Mouse (Mus musculus): ENCODE data around the gene Dna2. TPM values are rescaled to one million over a fixed set of nuclear protein-coding genes. Genes with fewer than 3 reads are reported as not detected.
A peak's percentile ranks its signal among the peaks of the same experiment; 100 is the strongest.

Dna2 gene
- total RNA-seq, 2 experiments from 2014 or later: 0.15 to 0.25 TPM

- no peak overlapping the region for H3K4me3 ChIP-seq
- TF ChIP-seq CTCF (IDR thresholded peaks at IDR 0.05): no peak
- no peak for DNase-seq
- intact Hi-C loops (cut with DNase I): loop anchor here (5.0 kb wide), 1 partner anchor 132 kb away; the partner anchor contains the start of gene Ccar1
- H3K27ac ChIP-seq: no peak overlapping the region
These were observed 22.7 kb upstream of the Dna2 start for GRCm38 (mm10) chr10:62924096-62924635.

DNA sequence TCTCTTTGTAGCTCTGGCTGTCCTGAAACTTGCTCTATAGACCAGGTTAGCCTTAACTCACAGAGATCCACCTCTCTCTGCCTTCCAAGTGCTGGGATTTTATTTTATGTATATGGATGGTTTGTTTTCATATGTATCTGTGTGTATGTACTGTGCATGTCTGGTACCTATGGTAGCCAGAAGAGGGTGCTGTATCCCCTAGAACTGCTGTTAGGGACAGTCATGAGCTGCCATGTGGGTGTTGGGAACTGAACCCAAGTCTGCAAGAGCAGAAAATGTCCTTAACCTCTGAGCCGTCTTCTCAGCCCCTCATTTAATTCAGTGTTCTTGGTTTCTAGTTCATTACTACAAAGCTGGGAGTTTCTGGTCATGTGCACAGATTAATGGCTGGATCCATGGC lies 14.4 kb upstream of the Dna2 start:
- Histone ChIP-seq H3K27ac (no peak overlapping the region), H3K4me3 (no peak overlapping the region)
- DNase-seq: no peak
- TF ChIP-seq CTCF (IDR thresholded peaks at IDR 0.05): peak; percentile 3; the same call in 1 of the 2 replicates
- intact Hi-C loops (cut with DNase I): no loop called here

DNA sequence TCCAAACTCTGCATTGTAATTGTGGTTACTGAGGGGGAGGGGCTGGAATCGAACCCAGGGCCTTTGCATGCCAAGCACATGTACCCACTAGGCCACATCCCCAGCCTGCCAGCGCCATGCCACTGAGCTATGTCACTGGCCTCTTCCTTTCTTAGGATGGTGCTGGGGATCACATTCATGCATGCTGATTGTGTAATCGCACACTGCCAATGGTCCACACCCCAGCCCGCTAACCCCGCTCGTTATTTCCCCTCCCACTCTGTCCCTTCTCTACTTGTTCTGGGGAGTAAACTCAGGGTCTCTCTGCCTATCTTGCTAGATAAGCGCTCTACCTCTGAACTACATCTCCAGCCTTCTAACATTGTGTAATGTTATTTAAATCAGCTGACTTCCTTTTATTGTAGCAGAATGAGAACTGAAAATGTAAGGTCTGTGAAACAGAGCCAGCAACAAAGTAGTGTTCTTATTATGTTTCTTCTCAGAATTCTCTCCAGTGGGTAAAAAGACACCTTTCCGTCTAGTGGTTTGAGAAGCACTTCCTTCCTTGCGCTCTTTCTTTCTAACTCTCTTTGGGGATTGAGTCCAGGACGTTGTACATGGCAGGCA lies 1.7 kb upstream of the Dna2 start:
- Histone ChIP-seq H3K27ac (no peak overlapping the region), H3K4me3 (no peak overlapping the region)
- intact Hi-C loops (cut with DNase I): no loop called here
- TF ChIP-seq CTCF (IDR thresholded peaks at IDR 0.05): no peak
- no peak for DNase-seq

- intact Hi-C loops (cut with DNase I): no loop called here
- Histone ChIP-seq H3K4me3 (no peak overlapping the region), H3K27ac (no peak overlapping the region)
- TF ChIP-seq CTCF (IDR thresholded peaks at IDR 0.05): no peak
- no peak for DNase-seq
These were observed 1.7 kb downstream of the Dna2 start for GRCm38 (mm10) chr10:62948551-62948950.

DNA sequence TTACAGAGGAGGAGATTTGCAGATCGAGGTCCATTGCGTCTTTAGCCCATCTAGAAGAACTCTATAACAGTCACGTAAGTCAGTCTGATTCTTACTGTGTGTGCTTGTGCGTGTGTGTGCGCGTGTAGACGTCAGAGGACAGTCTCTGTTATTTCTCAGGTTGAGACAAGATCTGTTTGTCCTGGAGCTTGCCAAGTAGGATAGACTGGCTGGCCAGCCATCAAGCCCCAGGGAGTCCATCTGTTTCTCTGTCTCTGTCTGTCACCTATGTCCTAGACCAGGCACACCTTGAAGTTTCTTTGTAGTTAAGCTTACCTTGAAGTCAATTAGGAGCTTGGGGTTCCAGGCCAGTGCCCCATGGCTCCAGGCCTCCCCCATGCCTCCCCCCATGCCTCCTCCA lies 17.1 kb downstream of the Dna2 start:
- intact Hi-C loops (cut with DNase I): no loop called here
- Histone ChIP-seq H3K4me3 (no peak overlapping the region), H3K27ac (no peak overlapping the region)
- DNase-seq: no peak
- no peak for TF ChIP-seq CTCF (IDR thresholded peaks at IDR 0.05)

- Histone ChIP-seq H3K27ac (no peak overlapping the region), H3K4me3 (no peak overlapping the region)
- intact Hi-C loops (cut with DNase I): no loop called here
- no peak for TF ChIP-seq CTCF (IDR thresholded peaks at IDR 0.05)
- no peak for DNase-seq
These were observed 19.0 kb downstream of the Dna2 start for GRCm38 (mm10) chr10:62965796-62966195.

DNA sequence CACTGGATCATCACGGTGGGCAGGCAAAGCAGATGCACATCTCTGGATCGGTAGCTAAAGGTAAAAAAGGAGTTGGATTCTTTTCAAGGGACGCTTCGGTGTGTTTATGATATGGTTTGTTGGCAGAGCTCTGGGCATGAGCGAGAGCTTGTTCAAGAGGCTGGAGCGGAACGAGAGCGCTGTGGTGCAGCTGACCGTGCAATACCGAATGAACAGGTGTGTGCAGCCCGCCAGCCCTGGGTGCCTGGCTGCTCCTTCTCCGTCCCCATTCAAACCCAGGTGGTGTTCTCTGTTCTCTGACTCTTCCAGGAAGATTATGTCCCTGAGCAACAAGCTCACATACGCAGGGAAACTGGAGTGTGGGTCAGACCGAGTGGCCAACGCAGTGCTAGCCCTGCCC lies 19.5 kb downstream of the Dna2 start:
- intact Hi-C loops (cut with DNase I): no loop called here
- Histone ChIP-seq H3K27ac (no peak overlapping the region), H3K4me3 (no peak overlapping the region)
- no peak for DNase-seq
- no peak for TF ChIP-seq CTCF (IDR thresholded peaks at IDR 0.05)

GRCm38 (mm10) chr10:62971821-62972220 lies 25.0 kb downstream of the Dna2 start:
- intact Hi-C loops (cut with DNase I): no loop called here
- TF ChIP-seq CTCF (IDR thresholded peaks at IDR 0.05): peak; percentile 9; the same call in 1 of the 2 replicates
- no peak overlapping the region for H3K4me3 ChIP-seq
- DNase-seq: peak; percentile 38
- H3K27ac ChIP-seq: no peak overlapping the region

- no peak for TF ChIP-seq CTCF (IDR thresholded peaks at IDR 0.05)
- H3K27ac ChIP-seq: peak overlapping the region; percentile 89
- intact Hi-C loops (cut with DNase I): loop anchor here (5.0 kb wide), 1 partner anchor 43 kb away; the partner anchor contains the start of genes Hnrnph3 and Pbld2
These were observed 32.8 kb downstream of the Dna2 start for GRCm38 (mm10) chr10:62979667-62980038.

GRCm38 (mm10) chr10:62980039-62980954 lies 33.5 kb downstream of the Dna2 start, which contains the start of gene Rufy2:
Gene Rufy2 (plus strand): TSS chr10:62980223.
- intact Hi-C loops (cut with DNase I): loop anchor here (5.0 kb wide), 1 partner anchor 42 kb away; the partner anchor contains the start of genes Hnrnph3 and Pbld2
- Histone ChIP-seq H3K27ac (peak within 1 kb of the TSS; percentile 89), H3K4me3 (peak within 1 kb of the TSS; percentile 93)
- peak; percentile 91 for DNase-seq
- peak; percentile 93 for TF ChIP-seq CTCF (IDR thresholded peaks at IDR 0.05)

More at GRCm38 (mm10) chr10:62979667-62980038, 32.8 kb downstream of the Dna2 start:
- DNase-seq: no peak
- peak overlapping the region; percentile 93 for H3K4me3 ChIP-seq

DNA sequence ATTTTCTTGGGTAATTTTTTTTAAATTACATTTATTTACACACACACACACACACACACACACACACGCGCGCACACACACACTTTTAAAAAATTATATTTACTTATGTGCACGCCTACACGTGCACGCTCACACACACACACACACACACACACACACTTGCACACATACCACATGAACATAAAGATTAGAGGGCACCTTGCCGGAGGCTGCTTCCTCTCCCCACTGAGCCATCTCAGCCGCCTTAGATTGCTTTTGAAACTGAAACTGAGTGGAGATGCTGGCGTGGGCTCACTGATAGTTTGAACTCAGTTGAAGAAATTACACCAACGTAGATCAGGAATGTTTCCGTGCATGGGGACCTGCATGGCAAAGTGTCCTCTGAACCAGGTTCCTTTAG lies 37.2 kb downstream of the Dna2 start:
- intact Hi-C loops (cut with DNase I): loop anchor here (5.0 kb wide), 1 partner anchor 38 kb away; the partner anchor contains the start of genes Hnrnph3 and Pbld2
- H3K4me3 ChIP-seq: no peak overlapping the region
- no peak overlapping the region for H3K27ac ChIP-seq
- TF ChIP-seq CTCF (IDR thresholded peaks at IDR 0.05): no peak
- no peak for DNase-seq

GRCm38 (mm10) chr10:62984495-62984894 lies 37.7 kb downstream of the Dna2 start:
- intact Hi-C loops (cut with DNase I): loop anchor here (5.0 kb wide), 1 partner anchor 38 kb away; the partner anchor contains the start of genes Hnrnph3 and Pbld2

GRCm38 (mm10) chr10:62987341-62987740 lies 40.5 kb downstream of the Dna2 start:
- H3K4me3 ChIP-seq: no peak overlapping the region
- H3K27ac ChIP-seq: no peak overlapping the region
- peak; percentile 60 for TF ChIP-seq CTCF (IDR thresholded peaks at IDR 0.05)
- DNase-seq: no peak
- intact Hi-C loops (cut with DNase I): no loop called here

More at GRCm38 (mm10) chr10:62984495-62984894, 37.7 kb downstream of the Dna2 start:
- Histone ChIP-seq H3K27ac (no peak overlapping the region), H3K4me3 (no peak overlapping the region)
- no peak for TF ChIP-seq CTCF (IDR thresholded peaks at IDR 0.05)
- DNase-seq: no peak

All from gastrocnemius, adult 2 months (tissue).